Comparison of ENCODE assay signal across 8 mouse cellular contexts in the genomic region with DNA sequence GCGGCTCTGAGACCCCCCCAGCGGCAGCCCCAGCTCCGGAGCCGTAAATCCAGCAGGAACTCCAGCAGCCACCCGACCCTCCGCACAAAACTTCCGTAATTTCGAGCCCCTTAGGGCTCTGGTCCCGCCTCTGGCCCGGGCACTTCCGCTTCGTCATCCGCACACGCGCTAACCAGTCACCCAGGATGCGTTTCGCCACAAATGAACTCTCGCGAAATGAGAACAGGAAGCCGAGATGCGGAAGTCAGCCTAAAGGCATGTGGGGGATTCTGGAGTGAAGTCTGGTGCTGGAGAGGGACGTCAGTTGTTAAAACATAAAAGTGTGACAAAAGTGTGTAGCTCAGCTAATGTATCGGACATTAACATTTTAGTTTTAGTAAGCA. TPM values are rescaled to one million over a fixed set of nuclear protein-coding genes. Genes with fewer than 3 reads are reported as not detected.
DNase-seq lines count a peak whose midpoint lies in the region; ATAC-seq lines count a peak whose summit lies in the region.

A gene (minus strand): TSS at position 187 of the 383 bp plus-strand sequence.

- peak; percentile 99 for ATAC-seq in inflammation-experienced regulatory T-cells, adult 6 months
- ATAC-seq in megakaryocyte-erythroid progenitor cell, adult 5-6 weeks (replicated peaks; ENCODE audit: low FRiP score, low TSS enrichment, poor library complexity, severe bottlenecking) = peak; percentile 98

- intact Hi-C loops in gastrocnemius, postnatal 14 days (cut with DNase I; ENCODE audit: low total_unique reads) = loop anchor here (5.0 kb wide), 1 partner anchor 34 kb away; no protein-coding TSS in a partner anchor
- intact Hi-C loops in left cerebral cortex, postnatal 10 days (cut with DNase I) = no loop called here

- DNase-seq in adrenal gland, adult (ENCODE audit: inconsistent age in 2 of 2, low spot score in 1 of 2) = peak; percentile 94 to 97
- peak; percentile 98 for DNase-seq in embryo, embryonic 10.5 days (ENCODE audit: low spot score)
- DNase-seq in gastrocnemius, postnatal 14 days = peak; percentile 90
- peak; percentile 92 to 94 for DNase-seq in left cerebral cortex, postnatal 10 days (ENCODE audit: extremely low spot score in 1 of 2, low spot score in 2 of 2)
- DNase-seq in right cerebral cortex, postnatal 25 days = peak; percentile 91
- peak; percentile 85 to 89 for DNase-seq in urinary bladder, postnatal 4 days (ENCODE audit: low spot score in 2 of 2)

RNA-seq across cellular contexts. Expression of the gene that starts here (rescaled TPM):
- 10 to 100 TPM; 21.7 to 24.0 TPM for total RNA-seq in gastrocnemius, postnatal 14 days (2021)
- polyA plus RNA-seq in inflammation-experienced regulatory T-cells, adult 6 months (2017; shearing (Covaris generic)) = 10 to 100 TPM; 58.9 to 67.8 (median 59.9) TPM
- total RNA-seq in left cerebral cortex, postnatal 10 days (2021) = 10 to 100 TPM; 43.2 to 44.6 TPM
- total RNA-seq in megakaryocyte-erythroid progenitor cell, adult 5-6 weeks (2014; fragmentation: Nextera tagmentation) = 38.1 and 76.7 TPM in 2 replicates
- total RNA-seq in megakaryocyte-erythroid progenitor cell, adult 5-6 weeks (2017) = 68.8 and 105 TPM in 2 replicates

Comparison
In these comparisons a context has a peak if more than half of its experiments do, and no peak if none do; other contexts are left out.
1. Peak in every context shown above with its lines: DNase-seq and ATAC-seq.